Mouse (Mus musculus) adrenal gland, postnatal 4 days (tissue): Measurements from ENCODE around the gene Phlpp1. TPM values are rescaled to one million over a fixed set of nuclear protein-coding genes. Genes with fewer than 3 reads are reported as not detected.

ENCODE experiments used
- DNase-seq, 2 experiments: peaks; one replicate each; pipeline ENCODE4 v3.0.0; 2021 to 2022; ENCODE audit warnings: low spot score in 2 of 2, mixed read lengths in 2 of 2
- total RNA-seq, 2 experiments: library from RNA; stranded (reverse); gene quantifications; 2 replicates each; pipeline ENCODE4 v1.2.3; 2021

The Phlpp1 gene
- total RNA-seq, 2 experiments from 2014 or later, result 18.6 to 19.4 TPM

DNA sequence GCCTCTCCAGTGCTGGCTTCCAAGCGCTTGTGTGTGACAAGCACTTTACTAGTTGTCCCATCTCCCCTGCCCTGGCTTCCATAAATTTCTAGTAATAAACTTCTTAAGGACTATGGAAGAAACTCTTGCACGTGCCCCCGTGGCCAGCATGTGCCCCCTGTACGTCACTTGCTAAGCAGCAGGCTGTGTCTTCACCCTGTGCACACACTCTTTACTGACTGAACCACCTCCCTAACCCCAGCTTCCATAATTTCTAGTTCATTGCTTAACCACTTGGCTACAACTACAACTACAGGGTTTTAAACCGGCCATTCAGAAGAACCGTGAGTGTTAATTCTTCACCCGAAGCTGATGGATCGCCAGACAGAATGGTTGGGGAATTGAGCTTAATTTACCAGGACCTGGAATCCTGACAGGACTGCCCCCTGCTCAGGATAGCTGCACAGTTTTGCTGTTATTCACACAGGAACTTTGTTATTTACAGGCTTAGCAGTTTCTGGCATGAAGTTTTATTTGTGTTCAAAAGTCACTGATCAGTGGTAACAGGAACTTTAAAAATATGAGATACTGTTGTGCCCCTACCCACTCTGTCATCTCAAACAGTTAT lies 21.4 kb downstream of the Phlpp1 start:
- no peak for DNase-seq

DNA sequence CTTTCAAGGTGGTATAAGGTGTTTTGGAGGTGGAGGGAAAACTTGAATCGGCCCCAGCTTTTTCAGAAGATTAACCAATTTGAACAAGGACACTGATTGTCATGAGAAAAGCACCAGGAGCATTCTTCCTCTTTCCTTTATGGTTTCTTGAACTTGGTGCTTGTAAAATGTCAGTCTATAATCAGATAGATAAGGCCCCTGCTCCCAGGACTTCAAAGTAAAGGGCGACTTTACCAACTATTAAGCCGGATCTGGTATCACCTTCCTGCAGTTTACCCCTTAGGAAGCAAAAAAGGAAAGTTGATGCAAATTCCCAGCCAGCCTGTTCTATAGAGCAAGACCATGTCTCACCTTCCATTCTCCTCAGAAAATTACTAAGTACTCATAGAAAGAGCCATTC lies 21.9 kb downstream of the Phlpp1 start:
- DNase-seq, result no peak

DNA sequence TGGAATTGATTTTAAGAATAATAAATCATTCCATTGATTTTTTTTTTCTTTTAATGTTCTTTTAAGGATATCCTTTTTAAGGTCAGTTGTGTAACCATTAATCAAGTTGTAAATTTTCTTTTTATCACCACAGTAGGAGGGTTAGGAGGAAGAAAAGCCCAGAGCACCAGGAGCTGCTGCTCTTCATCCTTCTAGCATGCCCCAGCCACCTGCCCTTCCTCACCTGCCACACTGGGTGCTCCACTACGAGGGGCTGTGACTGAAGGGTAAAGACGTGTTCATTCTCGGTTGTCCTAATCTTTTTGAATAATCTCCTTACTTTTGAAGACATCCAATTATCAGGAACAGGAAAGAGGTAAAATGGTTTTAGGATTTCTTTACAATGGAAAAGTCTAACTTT lies 22.7 kb downstream of the Phlpp1 start:
- no peak for DNase-seq

DNA sequence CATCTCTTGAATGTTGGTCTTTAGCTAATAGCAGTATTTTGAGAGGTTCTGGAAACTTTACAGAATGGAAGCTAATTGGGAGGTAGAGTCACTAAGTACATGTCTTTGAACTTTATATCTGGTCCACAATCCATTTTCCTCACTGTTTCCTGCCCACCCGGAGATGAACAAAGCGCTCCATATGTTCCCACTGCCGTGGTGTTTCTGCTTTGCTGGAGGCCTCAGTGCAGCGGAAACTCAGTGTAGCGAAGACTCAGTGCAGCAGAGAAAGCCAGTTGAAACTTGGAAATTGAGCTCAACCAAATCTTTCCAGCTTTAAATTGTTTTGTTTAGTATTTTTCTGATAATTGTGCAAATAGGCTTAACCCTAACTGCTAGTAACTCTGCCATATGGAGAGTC lies 26.4 kb downstream of the Phlpp1 start:
- no peak for DNase-seq

DNA sequence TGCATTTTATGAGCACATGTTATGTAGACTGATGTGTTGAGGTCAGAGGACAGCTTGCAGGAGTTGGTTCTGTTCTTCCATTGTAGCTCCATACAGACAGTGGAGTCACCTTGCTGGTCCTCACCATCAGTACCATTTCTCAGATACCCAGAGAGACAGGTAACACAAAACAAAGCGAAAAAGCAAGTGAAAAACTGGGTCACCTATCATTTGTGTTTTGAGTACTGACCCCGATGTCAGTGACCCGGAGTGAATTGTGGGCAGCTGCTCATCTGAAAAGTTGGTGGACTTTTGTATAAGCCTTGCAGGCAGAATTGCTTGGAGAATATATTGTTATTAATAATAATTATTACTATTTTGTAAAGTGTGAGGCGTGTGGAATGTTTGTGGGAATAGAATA lies 27.6 kb downstream of the Phlpp1 start:
- DNase-seq, result no peak

DNA sequence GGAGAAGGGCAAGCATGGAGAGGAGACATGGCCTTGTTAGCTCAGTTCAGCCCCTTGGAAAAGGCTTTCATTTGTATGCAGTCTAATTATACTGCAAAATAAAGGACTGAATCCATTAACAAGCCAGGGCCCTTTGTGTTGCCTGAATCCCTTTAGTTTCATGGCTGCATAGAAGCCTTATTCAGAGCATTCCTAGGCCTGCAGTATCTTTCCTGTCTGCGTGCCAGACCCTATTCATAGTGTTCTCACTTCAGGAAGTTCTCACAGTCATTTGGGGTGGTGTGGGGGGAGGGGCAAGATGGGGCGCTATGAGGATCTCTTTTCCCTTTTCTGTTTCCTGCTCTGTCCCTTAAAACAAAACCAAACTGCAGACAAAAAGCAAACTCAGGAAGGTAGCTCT lies 28.1 kb downstream of the Phlpp1 start:
- DNase-seq, result no peak

DNA sequence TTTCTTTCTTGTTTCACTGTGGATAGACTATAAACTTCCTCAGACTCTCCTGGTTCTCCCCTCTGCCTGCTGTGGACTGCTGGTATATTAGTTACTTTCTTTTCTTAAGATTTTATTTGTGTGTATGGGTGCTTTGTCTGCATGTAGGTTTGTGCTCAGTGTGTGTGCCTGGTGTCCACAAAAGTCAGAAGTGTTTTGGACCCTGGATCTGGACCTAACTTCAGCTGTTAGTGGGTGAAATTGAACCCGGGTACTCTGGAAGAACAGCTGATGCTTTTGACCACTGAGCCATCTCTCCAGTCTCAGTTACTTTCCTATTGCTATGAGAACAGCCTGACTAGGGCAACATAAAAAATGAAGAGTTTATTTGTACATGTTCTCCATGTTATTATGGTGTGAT lies 29.5 kb downstream of the Phlpp1 start:
- DNase-seq, result no peak

DNA sequence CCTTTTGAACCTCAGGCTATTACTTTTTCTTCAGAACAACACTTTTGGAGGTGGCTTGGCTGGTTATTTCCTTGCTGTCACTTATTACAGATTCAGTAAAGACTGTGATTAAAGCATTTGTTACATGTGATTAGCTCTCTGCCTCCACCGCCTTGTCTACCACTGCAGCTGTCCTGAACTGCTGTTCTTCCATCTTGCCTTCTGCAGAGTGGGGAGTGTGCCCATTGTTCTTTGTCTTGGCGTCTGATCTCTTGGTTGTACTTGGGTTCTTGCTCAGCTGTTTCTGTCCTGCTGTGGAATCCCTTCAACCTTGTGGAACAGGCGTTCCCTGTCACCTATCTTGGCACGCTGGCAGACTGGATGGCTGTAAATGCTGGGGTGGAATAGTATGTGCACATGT lies 30.4 kb downstream of the Phlpp1 start:
- no peak for DNase-seq

DNA sequence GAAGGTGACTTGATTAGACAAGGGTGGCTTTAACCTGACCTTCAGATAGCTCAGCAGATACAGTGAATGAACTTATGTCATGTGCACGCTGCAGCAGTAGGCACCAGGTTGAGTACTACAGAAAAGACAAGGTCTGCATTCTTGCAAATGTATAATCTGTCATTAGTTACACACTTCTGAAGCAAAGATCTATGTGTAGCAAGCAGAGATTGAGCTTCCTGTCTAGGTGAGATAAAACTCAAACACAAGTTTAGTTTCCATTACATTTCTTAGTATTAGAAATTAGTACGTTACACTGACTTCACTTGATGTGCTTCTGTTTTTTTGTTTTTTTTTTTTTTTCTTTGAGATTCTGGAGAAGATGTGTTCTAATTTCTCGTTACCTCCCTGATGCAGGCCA lies 32.4 kb downstream of the Phlpp1 start:
- no peak for DNase-seq

DNA sequence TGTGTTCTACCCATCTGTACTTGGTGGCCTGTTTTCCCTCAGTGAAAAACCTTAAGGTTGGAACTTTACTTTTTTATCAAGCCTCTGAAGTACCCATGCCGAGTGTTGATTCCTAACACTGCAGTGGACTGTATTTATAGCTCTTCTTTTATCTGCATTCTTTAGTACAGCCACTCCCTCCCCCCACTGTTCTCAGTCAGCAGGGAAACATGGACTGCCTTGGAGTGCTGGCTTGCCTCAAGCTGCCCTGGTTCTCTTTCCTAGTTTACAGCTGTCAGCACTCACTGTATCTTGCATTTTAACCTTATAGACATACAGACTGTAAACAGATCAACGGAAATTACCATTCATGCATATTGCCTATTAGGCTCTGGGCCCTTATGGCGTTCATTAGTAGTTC lies 32.8 kb downstream of the Phlpp1 start:
- DNase-seq, result no peak

DNA sequence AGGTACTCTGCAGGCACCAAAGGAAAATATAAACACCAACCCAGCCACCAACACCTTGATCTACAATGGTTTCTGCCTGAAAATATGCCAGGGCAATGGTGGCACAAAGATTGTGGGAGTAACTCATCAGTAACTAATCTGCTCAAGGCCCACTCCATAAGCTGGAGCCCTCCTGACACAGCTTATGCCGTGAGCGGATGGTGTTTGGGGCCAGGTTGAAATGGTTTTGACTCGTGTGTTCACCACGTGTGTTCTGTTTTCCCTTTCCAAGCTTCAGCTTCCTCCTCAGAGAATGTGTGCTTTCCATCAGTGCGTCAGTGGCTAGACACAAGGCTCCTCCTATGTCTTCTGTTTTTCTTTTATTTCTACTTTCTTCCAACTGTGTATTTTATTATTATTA lies 37.0 kb downstream of the Phlpp1 start:
- no peak for DNase-seq

DNA sequence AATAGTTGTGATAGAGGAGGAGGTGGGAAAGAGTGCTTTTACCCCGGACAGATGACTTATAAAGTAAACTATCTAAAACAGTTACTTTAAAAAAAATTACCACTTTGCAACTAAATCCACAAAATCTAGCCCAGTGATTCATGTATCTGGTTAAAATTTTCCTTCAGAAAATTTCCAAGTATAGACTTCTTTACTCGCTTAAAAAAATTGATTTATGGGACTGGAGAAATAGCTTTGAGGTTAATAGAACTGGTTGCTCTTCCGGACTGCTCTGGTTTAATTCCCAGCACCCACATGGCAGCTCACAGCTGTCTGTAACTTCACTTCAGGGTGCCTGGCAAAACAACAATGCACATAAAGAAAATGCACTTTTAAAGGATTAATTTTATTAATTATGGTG lies 38.9 kb downstream of the Phlpp1 start:
- no peak for DNase-seq

DNA sequence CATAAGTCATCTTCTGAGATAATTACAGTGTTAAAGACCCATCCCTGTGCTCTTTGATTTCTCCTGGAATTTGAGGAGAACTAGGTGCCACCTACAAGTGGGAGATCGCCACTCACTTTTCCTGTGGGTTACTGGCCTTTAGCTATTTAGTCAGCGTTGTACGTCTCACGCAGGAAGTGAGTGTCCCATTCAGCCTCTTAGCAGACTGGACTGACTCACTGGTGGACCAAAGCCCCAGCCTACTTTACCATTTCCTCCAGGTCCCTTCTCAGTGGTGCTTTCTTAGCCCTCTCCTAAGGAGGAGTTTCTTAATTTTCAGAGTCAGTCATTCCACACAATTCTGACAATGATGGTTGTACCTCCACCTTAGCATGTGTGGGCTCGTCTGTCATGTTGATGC lies 39.6 kb downstream of the Phlpp1 start:
- DNase-seq, result no peak

DNA sequence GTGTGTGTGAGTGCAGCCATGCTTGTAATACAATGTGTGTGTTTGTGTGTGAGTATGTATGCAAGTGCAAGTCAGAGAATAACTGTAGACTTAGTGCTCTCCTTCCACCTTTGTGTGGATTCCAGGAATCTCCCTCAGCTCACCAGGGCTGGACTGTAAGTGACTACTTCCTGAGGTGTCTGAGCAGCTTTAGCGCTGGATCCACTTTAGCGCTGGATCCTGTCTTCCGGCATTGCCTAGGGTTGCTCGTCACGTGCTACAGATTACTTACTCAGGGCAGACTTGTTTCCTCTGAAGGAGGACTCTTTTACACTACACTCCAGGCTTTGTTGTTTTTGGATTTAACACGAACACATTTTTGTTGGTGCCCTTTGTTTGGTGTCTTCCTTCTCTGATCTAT lies 48.9 kb downstream of the Phlpp1 start:
- DNase-seq, result no peak

DNA sequence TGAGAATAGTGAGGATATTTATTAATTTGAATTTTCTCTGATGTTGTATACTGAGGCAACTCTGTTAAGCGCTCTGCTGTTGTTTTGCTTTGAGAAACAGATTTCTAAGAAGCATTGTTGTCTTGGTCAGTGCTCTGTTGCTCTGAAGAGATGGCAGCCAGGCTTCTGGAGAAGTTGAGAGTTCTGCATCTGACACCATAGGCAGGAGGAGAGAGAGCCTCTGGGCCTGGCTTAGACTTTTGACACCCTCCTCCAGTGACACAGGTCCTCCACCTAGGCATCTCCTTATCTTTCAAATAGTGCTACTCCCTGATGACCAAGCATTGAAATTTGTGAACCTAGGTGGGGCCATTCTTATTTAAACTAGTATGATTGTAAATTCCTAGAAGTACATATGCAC lies 49.8 kb downstream of the Phlpp1 start:
- no peak for DNase-seq

DNA sequence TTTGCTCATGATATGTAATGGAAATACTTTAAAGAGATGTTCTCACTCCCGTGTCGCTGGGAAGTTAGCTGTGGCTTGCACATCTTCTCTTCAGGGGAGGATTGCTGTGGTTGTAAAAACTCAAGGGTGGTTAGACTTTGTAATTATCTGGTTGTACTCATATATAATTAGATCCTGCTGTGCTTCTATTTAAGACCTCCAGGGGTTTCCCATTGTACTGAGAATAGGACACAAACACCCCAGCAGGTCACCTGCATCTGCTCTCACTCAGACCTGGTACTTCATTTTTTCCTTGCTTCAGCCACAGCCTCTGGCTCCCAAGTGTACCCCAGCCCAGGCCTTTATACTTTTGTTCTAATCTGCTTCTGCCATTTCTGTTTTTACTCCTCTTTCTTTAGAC lies 50.4 kb downstream of the Phlpp1 start:
- DNase-seq, result no peak

DNA sequence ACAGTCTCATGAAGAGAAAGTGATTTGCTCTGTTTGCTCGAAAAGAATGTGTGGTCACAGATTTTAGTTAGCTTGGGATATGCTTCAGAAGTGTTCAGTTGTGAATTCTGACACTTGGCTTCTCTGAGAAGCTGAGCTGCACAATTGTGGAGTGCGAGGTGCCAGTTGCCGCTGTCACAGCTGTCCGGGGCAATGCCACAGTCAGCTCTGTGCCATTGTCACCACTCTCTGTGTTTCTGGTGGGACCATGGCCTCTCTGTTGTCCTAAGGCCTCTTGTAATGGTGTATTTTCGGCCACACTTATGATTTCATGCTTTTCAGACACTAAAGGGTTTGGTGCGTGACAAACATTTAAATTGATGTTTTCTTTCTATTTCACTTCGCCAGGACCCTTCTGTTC lies 55.1 kb downstream of the Phlpp1 start:
- no peak for DNase-seq

DNA sequence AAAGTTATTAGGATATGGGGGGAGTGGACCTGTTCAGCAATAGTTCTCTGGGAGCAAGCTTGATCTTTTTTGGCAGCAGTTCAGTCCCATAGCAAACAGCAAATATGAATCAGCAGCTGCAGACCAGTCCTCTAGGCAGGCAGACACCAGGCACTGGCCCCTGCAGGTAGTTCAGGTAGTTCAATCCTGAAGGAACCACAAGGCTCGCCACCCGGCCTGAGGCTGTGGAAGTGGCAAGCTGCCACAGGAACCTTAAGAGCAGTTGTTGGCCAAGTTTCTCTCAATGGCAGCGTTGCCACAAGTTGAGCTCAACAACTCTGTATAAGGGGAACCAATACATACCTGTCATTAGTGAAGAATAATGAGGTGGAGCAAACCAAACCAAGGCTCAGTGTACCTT lies 58.8 kb downstream of the Phlpp1 start:
- no peak for DNase-seq

DNA sequence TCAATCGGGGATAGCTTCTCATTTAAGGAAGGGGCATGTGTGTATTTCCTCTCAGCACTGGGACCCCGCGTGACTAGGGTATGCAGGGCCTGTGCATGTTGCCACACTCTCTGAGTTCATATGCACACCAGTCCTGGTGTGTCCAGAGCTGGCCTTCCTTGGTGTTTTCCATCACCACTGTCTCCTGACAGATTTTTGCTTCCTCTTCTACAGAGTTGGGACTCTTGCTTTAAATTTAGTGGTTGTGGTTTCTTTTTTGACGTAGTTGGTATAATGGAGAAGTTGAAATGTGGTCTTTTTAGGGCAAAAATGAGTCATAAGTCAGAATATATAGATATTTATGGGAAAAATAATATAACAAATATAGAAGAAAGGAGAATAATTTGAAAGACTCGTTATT lies 59.8 kb downstream of the Phlpp1 start:
- DNase-seq, result no peak

DNA sequence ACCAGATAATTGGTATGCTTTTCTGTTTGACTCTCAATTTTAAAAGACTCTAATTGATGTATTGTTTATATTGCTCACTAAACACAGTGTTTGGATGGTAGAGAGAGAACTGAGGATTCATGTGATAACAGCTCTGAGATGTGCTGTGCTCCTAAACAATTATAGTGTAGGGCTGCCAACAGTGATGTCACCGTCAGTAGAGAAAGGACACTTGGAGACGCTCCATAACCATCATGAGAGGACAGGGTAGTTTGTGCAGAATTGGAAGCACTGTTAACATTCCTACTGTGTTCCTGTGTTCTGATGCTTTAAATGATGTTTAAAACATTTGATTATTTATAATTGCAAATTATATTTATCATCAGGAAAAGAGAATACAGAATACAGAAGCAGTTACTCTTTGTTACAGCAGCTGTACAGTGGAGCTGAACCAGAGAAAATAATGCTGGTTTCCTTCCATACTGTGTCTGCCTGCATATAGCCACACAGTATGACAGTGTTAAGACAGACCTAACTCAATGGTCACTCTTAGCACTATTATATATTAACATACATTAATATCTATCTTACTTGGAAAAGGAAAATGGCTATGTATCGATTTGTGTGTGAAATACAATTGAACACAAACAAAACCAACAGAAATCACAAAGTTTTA lies 60.4 kb downstream of the Phlpp1 start:
- no peak for DNase-seq

DNA sequence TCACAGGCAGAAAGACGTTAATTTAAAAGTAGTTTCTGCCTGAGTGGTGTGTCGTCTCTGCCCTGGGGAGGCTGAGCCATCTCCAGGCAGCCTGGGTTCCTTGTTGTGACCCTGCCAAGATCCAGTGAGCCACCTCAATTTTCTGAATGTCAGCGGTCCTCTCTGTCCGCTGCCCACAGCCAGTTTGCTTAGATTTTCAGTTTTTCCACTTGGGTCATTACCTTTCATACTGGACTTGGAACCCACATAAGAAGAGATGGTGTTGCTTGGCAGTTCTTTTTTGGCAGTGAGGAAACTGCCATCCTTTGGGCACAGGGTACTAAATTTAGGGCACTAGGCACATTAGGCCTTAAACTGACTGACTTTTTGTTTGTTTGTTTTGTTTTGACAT lies 60.9 kb downstream of the Phlpp1 start:
- no peak for DNase-seq

DNA sequence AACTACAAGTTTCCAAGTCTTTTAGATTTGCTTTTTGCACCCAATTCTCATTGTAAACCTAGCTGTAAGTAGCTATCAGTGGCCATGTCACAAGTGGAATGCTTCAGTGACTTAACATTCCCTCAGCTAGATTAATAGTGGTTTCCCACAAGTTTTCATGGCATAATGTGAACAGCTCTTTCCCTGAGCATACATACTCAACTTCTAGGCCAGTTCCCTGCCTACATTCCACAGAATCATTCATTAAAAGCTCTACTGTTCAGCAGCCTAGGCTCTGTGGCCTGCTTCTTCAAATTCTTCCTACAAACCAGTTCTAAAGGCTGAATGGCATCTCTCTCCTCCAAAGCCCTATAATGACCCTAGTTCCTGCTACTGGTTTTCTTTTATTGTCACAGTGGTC lies 65.4 kb downstream of the Phlpp1 start:
- no peak for DNase-seq

DNA sequence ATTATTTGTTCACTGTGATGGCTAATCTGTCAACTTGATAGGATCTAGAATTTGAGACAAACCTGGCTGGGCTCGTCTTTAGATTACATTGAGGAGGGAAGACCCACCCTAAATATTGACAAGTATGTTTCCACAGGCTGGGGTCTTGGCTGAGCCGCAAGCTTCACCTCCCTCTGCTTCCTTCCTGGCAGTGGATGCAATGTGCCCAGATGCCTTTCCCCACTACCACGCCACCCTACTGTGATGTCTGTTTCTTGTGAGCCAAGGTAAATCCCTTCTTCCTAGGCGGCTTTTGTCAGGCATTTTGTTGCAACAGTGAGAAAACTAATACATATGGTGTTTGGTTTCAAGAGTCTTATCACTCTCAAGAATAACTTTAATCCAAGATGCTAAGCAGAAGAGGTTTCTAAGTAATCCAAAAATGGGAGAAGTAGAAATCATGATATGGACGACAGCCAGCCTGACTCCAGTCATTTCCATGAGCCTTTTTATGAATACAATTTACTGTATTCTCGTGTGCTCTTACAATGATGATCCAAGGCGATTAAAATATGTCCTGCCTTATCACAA lies 68.6 kb downstream of the Phlpp1 start:
- DNase-seq, result no peak
